ENCODE assay signal across 8 mouse cellular contexts in the genomic region with DNA sequence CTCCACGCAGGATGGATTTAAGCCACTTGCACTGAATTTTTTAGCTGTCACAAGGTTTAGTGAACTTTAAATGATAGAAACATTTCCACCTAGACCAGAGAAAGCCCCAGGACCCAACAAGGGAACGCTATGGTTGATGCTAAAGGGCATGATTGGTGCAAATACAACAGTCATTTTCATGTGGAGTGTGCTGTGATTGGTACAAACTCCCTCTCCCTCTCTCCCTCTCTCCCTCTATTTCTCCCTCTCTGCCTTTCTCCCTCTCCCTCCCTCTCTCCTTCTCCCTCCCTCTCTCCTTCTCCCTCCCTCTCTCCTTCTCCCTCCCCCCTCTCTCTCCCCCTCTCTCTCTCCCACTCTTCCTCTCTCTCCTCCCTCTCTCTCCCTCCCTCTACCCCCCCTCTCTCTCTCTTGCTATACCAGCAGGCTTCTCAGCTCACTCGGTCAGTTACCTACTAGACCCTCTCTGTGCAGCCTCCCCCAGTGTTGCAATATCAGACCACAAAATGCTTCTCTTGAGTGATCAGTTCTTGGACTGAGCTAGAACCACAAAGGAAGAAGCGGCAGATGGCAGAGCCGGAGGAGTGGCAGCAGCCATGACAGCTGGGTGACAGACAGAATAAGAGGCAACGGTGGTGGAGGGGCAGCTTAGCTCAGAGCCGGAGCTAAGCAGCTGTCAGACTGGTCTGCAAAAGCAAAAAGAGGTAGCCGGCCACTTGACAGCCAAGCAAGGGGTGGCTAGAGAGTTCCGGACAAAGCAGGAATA. TPM values are rescaled to one million over a fixed set of nuclear protein-coding genes. Genes with fewer than 3 reads are reported as not detected.
DNase-seq lines count a peak whose midpoint lies in the region; ATAC-seq and TF ChIP-seq lines count a peak whose summit lies in the region.

No protein-coding gene starts in this region.

- WGBS in heart, adult 2 months: 52% methylated on average over 9 of the region's 9 CpGs
- WGBS in forebrain, embryonic 13.5 days: 46% methylated on average over 9 of the region's 9 CpGs
- WGBS in midbrain, embryonic 14.5 days: 29% methylated on average over 9 of the region's 9 CpGs

- H3K79me2 ChIP-seq in heart, adult 2 months (replicated peaks; ENCODE audit: control insufficient read depth, insufficient read depth, low read length): no peaks in the 10 kb centered on the region

- H3K27ac ChIP-seq in heart, adult 2 months: no peak overlapping the region
- H3K27ac ChIP-seq in forebrain, embryonic 13.5 days: peak overlapping the region; percentile 90
- peak overlapping the region; percentile 76 for H3K27ac ChIP-seq in midbrain, embryonic 14.5 days (replicated peaks; ENCODE audit: low read depth, low read length)

- TF ChIP-seq POLR2A in heart, adult 2 months (IDR thresholded peaks at IDR 0.05; ENCODE audit: insufficient read depth, low read depth, low read length): no peak

- peak overlapping the region; percentile 44 for H3K4me2 ChIP-seq in forebrain, embryonic 13.5 days
- peak overlapping the region; percentile 41 for H3K4me2 ChIP-seq in midbrain, embryonic 14.5 days (ENCODE audit: low read length)

- H3K9me3 ChIP-seq in forebrain, embryonic 13.5 days (replicated peaks): no peaks in the 10 kb centered on the region
- H3K9me3 ChIP-seq in midbrain, embryonic 14.5 days (ENCODE audit: control insufficient read depth, low read length): no peaks in the 10 kb centered on the region

- 0 out of 2 replicates have a peak overlapping the region, but pooled peaks have one; percentile 18 for H3K9ac ChIP-seq in heart, adult 2 months (ENCODE audit: low read depth, low read length)
- peak overlapping the region; percentile 31; the same call in 1 of the 2 replicates for H3K9ac ChIP-seq in forebrain, embryonic 13.5 days
- peak overlapping the region; percentile 30; the same call in 1 of the 2 replicates for H3K9ac ChIP-seq in midbrain, embryonic 14.5 days (replicated peaks; ENCODE audit: low read length)

- H3K4me1 ChIP-seq in heart, adult 2 months (ENCODE audit: control insufficient read depth, insufficient read depth, low read length): no peaks in the 10 kb centered on the region; the same call in 1 of the 2 replicates
- peaks cover 27% of the 10 kb centered on the region for H3K4me1 ChIP-seq in forebrain, embryonic 13.5 days
- H3K4me1 ChIP-seq in midbrain, embryonic 14.5 days (ENCODE audit: control insufficient read depth, insufficient read depth, low read length): peaks cover 6% of the 10 kb centered on the region; the same call in 1 of the 2 replicates

- DNase-seq in heart, adult 2 months: no peak
- no peak for DNase-seq in heart, postnatal 36 days
- peak; percentile 19 for DNase-seq in Muller cell, postnatal 12 days (ENCODE audit: inconsistent ontology term)
- peak; percentile 31 to 52 for DNase-seq in layer of hippocampus, postnatal 25 days (ENCODE audit: extremely low spot score in 1 of 2, low spot score in 1 of 2)
- peak; percentile 66 for DNase-seq in midbrain, embryonic 14.5 days
- no peak for DNase-seq in B cell, adult 2 months
- no peak for DNase-seq in ovary, postnatal 10 days (ENCODE audit: low spot score)

- intact Hi-C loops in heart, adult 2 months (cut with DNase I): no loop called here
- intact Hi-C loops in heart, postnatal 36 days (cut with DNase I): no loop called here

- no peak for TF ChIP-seq EP300 in heart, adult 2 months (IDR thresholded peaks at IDR 0.05; ENCODE audit: insufficient read depth, low read depth, low read length)

- TF ChIP-seq CTCF in heart, adult 2 months (IDR thresholded peaks at IDR 0.05): no peak

- no peak overlapping the region for H3K4me3 ChIP-seq in heart, adult 2 months
- peak overlapping the region; percentile 13; the same call in 1 of the 2 replicates for H3K4me3 ChIP-seq in forebrain, embryonic 13.5 days
- 0 out of 2 replicates have a peak overlapping the region, but pooled peaks have one; percentile 3 for H3K4me3 ChIP-seq in midbrain, embryonic 14.5 days (replicated peaks; ENCODE audit: low read depth, low read length)

- peak; percentile 91 for ATAC-seq in forebrain, embryonic 13.5 days
- peak; percentile 66 for ATAC-seq in midbrain, embryonic 14.5 days (ENCODE audit: low FRiP score, low TSS enrichment)

- no peaks in the 10 kb centered on the region for H3K36me3 ChIP-seq in heart, adult 2 months (ENCODE audit: control insufficient read depth, insufficient read depth, low read length)
- H3K36me3 ChIP-seq in forebrain, embryonic 13.5 days (ENCODE audit: poor library complexity, severe bottlenecking): no peaks in the 10 kb centered on the region
- H3K36me3 ChIP-seq in midbrain, embryonic 14.5 days (ENCODE audit: control insufficient read depth, insufficient read depth, low read length): no peaks in the 10 kb centered on the region

- no peaks in the 10 kb centered on the region for H3K27me3 ChIP-seq in heart, adult 2 months (ENCODE audit: control insufficient read depth, insufficient read depth, low read length)
- H3K27me3 ChIP-seq in forebrain, embryonic 13.5 days: no peaks in the 10 kb centered on the region
- H3K27me3 ChIP-seq in midbrain, embryonic 14.5 days (ENCODE audit: control insufficient read depth, insufficient read depth, low read length): no peaks in the 10 kb centered on the region

RNA-seq across cellular contexts. Expression of gene Plet1, which starts 42.7 kb away (rescaled TPM):
- total RNA-seq in heart, adult 2 months (2021): 1 to 10 TPM in 1 of 2 experiments, under 1 TPM in 1; 0.82 to 2.0 TPM
- 2.5 and 4.0 TPM in 2 replicates for polyA plus RNA-seq in heart, adult 2 months (2012; rRNA removed)
- total RNA-seq in heart, postnatal 36 days (2021): 1 to 10 TPM in 1 of 2 experiments, under 1 TPM in 1; 0.95 to 1.7 TPM
- 0.24 TPM in 1 of 2 replicates, not detected in the other for polyA plus RNA-seq in forebrain, embryonic 13.5 days (2015; fragmentation: Nextera tagmentation; extraction: Ambion mirVana)
- total RNA-seq in layer of hippocampus, postnatal 25 days (2021): under 1 TPM; 0.15 to 0.21 TPM
- 0.39 and 0.50 TPM in 2 replicates for polyA plus RNA-seq in midbrain, embryonic 14.5 days (2014; fragmentation: Nextera tagmentation; extraction: Ambion mirVana)

Comparison
In these comparisons a context has a peak if more than half of its experiments do, and no peak if none do; other contexts are left out.
1. DNase-seq: peak in Muller cell, postnatal 12 days (single experiment), layer of hippocampus, postnatal 25 days (2 of 2) and midbrain, embryonic 14.5 days (single experiment); none in heart, adult 2 months (0 of 2), heart, postnatal 36 days (0 of 2), B cell, adult 2 months (0 of 2) and ovary, postnatal 10 days (single experiment).
2. Peak in every context shown above with its lines, with median percentiles within 50 percentile points of each other: H3K9ac ChIP-seq.